Mouse (Mus musculus): ENCODE measurements around the gene Vps25.

Gene Vps25

DNA sequence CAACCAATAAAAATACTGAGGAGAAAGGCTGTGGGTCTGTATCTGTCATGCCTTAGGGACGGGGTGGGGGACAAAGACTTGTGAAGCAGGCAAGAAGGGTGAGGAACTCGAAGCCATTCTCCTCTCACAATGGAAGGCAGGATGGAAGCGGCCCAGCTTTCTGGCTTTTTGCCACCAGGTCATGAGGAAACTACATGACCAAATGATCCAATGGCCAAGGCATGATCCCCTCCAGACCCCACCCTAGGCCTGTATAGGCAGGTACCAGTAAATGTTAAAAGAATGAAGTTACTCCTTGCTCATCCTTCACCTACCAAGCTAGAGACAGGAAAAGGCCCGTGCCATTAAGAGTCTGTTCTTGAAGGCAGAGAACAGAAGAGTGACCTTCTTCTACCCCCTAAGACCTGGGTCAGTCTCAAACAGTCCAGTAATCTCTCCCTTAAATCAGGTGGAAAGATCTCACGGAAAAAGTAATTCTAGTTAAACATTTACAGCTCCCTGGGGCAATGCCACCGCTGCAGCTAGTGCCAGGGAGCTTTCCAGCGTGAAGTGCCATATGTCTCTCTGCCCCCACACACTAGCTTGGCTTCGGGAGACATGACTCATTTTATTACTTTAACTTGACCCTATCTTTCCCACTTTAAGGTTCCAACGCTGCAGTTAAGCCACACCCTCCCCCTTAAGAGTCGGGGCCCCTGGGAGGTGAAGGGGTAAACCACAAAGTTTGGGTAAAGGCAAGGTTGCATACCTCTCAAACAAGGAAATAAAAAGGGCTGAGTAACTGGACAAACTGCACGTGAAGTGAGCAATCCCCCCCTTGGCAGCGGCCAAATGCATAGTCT, 24.1 kb downstream of the Vps25 start:
- no peak for DNase-seq

DNA sequence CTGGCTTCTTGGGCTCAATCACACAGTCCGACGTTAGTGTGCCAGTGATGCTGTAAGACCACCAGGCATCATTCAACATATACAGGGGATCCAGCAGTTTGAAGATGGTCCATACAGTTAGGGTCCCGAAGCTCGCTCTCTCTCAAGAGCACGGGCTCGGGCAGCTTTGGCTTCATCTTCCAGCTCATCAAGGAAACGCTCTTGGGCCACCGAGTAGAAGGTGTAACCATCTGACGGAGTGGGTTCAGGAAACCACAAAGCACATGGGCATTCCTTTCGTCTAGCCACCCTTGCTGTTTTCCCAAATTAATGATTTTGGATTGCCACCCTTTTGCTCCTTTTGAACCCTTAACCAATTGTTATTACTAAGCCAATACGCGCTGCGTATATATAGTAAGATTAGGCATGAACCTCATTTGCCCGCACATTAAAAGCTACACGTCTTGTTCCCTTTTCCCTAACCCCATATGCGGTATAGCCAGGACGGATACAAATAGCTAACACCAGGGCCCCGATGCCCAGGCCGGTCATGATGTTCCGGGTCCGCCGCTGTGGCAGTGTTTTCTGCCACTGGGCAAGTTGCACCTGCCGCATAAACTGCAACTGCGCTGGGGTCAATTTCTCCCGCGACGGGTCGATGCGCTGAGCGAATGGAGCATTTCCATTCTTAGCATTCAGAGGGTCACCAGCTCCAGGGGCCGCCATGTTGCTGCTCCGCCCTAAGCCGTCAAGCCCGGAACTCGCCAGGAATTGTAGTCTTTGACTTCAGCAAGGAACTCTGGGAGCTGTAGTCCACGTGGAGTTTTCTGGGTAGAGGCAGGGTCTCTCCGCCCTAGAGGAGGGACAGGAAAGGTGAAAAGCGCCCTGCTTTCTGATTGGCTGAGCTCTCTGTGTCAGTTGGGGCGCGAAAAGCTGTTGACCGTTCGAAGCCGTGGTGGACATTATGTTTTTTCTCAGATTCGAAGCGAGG, 25.0 kb downstream of the Vps25 start, which contains the start of the genes Cntd1 and Coa3:
Gene Cntd1, plus strand, starts transcription at position 790 of the 970 bp plus-strand sequence.
Gene Coa3, minus strand, starts transcription at position 892 of the 970 bp plus-strand sequence.
- peak; percentile 76 for DNase-seq

DNA sequence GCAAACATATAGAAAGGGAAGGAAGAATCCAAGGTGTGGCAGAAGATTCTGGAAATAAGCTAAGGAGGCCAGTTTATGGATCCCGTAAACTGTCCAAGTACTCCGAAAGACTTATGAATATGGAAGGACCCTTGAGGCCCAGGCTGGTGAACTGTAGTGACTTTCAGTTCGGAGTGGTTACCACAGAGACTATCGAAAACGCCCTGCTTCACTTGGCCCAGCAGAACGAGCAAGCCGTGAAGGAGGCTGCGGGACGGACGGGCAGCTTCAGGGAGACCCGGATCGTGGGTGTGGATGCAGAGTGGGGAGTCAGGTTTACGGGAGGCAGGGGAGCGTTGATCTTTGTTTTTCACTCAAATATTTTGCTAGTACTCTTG, 25.7 kb downstream of the Vps25 start:
- no peak for DNase-seq

DNA sequence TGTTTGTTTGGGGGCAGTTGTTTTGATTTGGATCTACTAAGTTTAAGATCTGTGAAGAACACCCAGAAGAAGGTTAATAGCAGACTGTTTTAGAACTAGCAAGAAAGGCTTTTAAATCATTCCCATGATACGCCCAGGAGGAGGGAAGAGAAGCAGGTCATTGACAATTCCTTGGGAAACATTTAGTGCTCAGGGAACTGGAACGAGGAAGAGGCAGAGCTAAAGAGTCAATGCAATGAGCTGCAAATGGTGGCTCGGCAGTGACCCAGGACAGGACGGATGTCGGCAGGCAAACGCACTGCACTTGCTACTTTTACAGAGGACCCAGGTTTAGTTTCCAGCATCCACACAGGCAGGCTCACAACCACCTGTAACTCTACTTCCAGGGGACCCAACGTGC, 27.3 kb downstream of the Vps25 start:
- no peak for DNase-seq

DNA sequence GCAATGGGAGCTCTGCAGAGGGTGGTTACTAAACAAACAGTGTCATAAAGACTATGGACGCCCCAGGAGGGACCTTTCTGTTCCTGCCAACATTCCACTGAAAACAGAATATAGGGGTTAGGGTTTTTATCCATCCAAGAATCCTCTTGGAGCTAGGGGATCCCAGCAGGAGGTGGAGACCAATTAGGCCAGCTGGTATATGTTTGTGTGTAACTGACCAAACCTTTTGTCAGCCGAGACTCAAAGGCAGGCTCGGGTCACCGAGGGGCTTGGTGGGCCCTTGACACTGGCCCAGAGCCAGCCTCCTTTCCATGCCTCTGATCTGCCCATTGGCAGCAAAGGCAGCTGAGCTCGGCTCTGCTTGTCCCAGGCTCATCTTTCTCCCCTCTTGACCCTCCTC, 29.4 kb downstream of the Vps25 start:
- DNase-seq, result no peak

DNA sequence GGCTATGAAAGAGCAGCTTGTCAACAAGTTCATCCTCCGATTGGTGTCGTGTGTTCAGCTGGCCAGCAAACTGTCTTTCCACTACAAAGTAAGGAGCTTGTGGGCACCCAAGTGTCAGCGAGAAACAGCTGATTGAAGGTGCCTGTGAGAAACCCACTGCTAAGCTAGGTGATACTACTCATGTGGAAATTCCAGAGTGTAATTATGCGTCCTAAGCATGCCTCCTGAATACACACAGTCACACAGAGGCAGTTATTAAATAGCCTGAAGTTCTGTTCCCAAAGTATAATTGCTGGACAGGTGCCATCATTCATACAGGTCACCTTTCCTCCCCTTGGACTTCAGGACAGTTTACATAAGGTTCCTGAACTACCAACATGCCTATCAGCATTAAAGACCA, 30.3 kb downstream of the Vps25 start:
- no peak for DNase-seq

DNA sequence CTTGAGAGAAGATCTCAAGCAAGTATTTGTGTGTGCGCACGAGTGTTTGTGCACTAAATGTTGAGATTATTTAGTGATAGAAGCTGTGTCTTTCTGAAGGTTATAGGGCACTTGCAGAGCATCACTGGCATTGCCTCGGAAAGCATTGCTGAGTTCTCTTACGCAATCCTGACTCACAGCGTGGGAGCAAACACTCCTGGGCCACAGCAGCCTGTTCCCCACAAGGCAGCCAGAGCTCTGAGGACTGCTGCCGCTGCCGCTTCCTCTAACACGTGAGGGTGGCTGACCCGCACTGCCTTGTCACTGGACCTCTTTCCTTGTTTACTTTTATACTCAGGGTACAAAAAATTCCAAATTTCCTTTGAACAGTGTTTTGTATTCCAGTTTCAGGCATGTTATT, 33.8 kb downstream of the Vps25 start:
- no peak for DNase-seq

DNA sequence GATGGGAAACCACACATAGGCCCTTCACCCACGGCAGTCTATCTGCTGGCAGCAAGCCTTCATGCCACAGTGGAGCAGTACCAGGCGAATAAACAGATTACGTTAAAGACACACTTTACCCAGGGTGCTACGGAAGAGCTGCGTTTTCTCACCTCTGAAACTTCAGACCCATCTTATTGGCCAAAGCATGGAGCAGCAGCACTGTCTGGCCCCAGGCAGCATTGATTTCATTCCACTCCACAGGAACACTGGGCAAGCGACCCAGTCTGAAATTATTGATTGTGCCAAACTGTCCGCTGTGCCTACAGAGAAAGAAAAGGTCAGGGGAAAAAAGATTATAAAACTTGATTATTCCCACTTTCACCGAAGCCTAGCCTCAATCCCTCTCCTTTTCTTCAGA, 37.7 kb downstream of the Vps25 start:
- no peak for DNase-seq

DNA sequence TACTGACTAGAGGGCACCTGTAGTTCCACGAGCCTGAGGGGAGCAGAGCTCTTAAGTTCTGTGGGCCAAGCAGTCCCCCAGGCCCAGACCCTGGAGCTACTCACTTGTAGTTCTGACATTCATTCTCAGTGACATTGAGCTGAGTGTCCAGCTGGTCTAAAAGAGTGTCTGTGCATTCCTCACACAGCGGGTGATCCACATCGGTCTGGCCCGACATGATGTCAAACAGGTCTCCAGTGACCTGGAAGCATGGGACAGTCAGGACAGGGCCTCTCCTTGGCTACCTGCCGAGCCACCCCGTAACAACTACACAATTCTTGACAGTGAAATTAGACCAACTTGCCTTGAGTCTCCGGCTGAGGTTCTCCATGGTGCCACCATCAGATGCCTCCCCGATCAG, 41.7 kb downstream of the Vps25 start:
- no peak for DNase-seq

DNA sequence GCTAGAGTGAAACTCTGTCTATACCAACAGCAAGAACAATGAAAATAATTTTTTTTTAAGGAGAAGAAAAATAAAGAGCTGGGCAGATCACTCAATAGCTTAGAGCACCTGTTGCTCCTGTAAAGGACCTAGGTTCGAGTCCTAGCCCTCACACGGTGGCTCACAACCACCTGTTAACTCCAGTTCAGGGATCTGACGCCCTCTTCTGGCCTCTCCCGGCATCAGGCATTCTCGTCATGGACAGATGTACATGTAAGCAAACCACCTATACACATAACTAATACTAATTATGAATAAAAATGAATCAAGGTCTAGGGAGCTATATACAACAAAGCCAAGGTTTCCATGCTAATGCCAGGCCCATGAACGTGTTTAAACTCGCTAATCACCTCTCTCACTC, 47.4 kb downstream of the Vps25 start:
- DNase-seq, result no peak

DNA sequence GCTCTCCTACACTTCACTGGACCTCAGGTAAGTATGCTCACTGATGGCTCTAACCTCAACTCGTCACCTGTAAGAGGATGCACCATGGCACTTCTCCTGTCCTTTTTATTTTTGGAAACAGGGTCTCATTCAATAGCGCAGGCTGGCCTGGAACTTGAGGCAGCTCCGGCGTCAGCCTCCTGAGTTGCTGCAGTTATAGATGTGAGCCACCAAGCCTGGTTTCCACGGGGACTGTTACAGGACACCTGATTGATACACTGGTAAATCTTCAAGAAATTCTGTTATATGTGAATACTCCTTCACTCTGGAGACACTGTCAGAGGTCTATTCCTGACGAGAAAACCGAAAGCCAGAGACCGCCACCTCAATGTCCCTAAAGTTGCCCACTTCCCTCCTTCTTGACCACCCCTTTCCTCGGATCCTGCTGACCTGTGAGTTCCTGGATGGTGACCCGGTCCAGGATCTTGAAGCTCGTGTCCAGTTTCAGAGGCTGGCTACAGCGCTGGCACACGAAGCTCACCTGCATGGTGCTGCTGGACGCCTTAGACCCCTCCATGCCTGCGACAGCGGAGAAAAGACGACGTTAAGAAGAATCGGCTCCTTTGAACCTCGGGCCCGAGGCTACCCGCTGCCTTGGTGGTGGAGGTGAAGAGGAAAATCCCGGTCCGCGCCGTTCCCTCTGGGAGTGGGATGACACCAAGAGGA, 47.9 kb downstream of the Vps25 start:
- DNase-seq, result no peak

DNA sequence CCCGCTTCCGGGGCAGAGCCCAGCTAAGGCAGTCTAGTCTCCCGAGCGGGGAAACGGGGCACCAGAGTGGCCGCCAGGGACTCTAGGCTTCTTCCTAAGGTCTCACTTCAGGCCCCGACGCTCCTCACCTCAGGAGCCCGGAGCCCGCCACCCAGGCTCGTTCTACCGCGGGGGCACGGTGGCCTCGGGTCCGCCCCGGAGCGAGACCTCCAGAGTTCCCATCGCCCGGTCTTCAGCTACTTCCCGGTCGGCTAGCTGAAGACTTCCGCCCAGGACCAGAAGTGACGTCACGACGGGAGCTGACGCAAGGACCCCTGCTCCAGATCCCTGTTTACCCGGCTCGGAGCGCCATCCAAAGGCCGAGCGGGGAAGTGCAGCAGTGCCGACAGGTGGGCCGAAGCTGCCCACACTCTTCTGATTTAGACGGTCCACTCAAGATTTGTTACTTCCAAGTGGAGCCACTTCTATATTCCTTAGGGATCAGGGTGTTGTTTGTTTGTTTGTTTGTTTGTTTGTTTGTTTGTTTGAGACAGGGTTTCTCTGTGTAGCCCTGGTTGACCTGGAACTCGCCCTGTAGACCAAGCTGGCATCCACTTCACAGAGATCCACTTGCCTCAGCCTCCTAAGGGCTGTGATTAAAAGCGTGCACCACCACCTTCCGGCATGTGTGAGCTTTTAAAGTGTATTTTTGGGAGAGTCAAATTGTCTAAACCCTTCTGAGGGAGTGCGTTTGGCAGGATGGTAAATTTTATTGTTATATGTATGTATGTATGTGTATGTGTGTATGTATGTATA, 48.7 kb downstream of the Vps25 start, which contains the start of gene Becn1:
Gene Becn1, minus strand, starts transcription at position 283 of the 795 bp plus-strand sequence.
- DNase-seq, result peak; percentile 99

DNA sequence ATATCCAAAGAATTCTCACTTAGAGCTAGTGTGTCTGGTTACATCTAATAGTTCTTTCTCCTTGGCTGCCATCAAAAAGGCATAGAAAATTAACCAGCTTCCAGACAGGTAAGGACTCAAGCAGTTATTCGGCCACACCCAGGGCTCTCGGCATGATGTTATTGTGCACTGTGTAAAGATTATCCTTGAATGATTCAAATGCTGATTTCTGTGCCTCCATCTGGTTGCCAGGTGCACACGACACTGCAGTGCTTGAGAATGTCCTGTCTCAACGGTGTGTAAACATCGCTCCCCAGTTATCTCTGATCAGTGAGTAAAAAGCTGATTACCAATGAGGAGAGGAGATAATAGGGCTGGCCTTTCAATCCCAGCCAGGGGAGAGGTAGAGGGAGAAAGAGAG, 54.2 kb downstream of the Vps25 start:
- no peak for DNase-seq

All from right cerebral cortex, postnatal 4 days (tissue).